Mouse (Mus musculus) ES-E14 (cell line): ENCODE data around the gene Paqr8. TPM values are rescaled to one million over a fixed set of nuclear protein-coding genes. Genes with fewer than 3 reads are reported as not detected.

Experiments used
- DNase-seq: peaks from one replicate; pipeline ENCODE4 v3.0.0-alpha.2; 2013; ENCODE audit warnings: low read depth, low spot score
- H3K27ac ChIP-seq: 2 replicates; pipeline ENCODE4 v1.5.1; 2012; ENCODE audit warnings: low read depth, mild to moderate bottlenecking, low read length, moderate library complexity, mixed read lengths; ENCODE audit not compliant: poor library complexity, insufficient read depth, severe bottlenecking
- H3K36me3 ChIP-seq: 2 replicates; pipeline ENCODE4 v1.6.1; 2012; ENCODE audit warnings: mild to moderate bottlenecking, low read length, moderate library complexity, mixed read lengths; ENCODE audit not compliant: control insufficient read depth, poor library complexity, insufficient read depth, severe bottlenecking
- H3K4me1 ChIP-seq, 2 experiments: fragments of 150-350 bp in 1 of 2; sonication (generic) in 1 of 2; 2 replicates each; pipeline ENCODE4 v1.6.1; 2012; ENCODE audit warnings: low read length in 2 of 2, mild to moderate bottlenecking in 1 of 2, mixed read lengths in 1 of 2; ENCODE audit not compliant: control insufficient read depth in 2 of 2, insufficient read depth in 2 of 2, poor library complexity in 1 of 2
- H3K4me3 ChIP-seq, 2 experiments: fragments of 150-350 bp in 1 of 2; sonication (generic) in 1 of 2; 2 replicates each; pipeline ENCODE4 v1.5.1; 2012; ENCODE audit warnings: low read length in 2 of 2, low read depth in 1 of 2, mild to moderate bottlenecking in 1 of 2, mixed read lengths in 1 of 2; ENCODE audit not compliant: insufficient read depth in 1 of 2, poor library complexity in 1 of 2, severe bottlenecking in 1 of 2
- H3K9ac ChIP-seq: 2 replicates; pipeline ENCODE4 v1.6.1; 2012; ENCODE audit warnings: low read depth, mild to moderate bottlenecking, low read length, mixed read lengths; ENCODE audit not compliant: poor library complexity, insufficient read depth, severe bottlenecking
- H3K9me3 ChIP-seq: fragments of 150-350 bp; sonication (generic); 2 replicates; pipeline ENCODE4 v1.6.1; 2012; ENCODE audit warnings: low read depth, mild to moderate bottlenecking, low read length; ENCODE audit not compliant: control insufficient read depth, insufficient read depth
- CHD2 ChIP-seq: IDR thresholded peaks from 2 replicates; pipeline ENCODE4 v1.6.1; 2014; ENCODE audit warnings: mild to moderate bottlenecking, low read depth, low read length, inconsistent platforms
- HCFC1 ChIP-seq: IDR thresholded peaks from 2 replicates; pipeline ENCODE4 v1.6.1; 2012; ENCODE audit warnings: low read length, inconsistent platforms, borderline replicate concordance; ENCODE audit not compliant: insufficient read depth
- MAFK ChIP-seq: IDR thresholded peaks from 2 replicates; pipeline ENCODE4 v1.6.1; 2014; ENCODE audit warnings: mild to moderate bottlenecking, low read depth, low read length, inconsistent platforms; ENCODE audit not compliant: insufficient read depth
- ZC3H11A ChIP-seq: IDR thresholded peaks from 2 replicates; pipeline ENCODE4 v1.6.1; 2012; ENCODE audit warnings: low read depth, mild to moderate bottlenecking, inconsistent platforms, low read length, borderline replicate concordance
- ZNF384 ChIP-seq: IDR thresholded peaks from 2 replicates; pipeline ENCODE4 v1.6.1; 2012; ENCODE audit warnings: low read depth, low read length, inconsistent platforms
- in situ Hi-C, 2 experiments: fragments of 600-800 bp; cut with MboI; formaldehyde crosslinking; loops; one replicate each; pipeline ENCODE4 v1.15.1; 2025; ENCODE audit warnings: low sequenced_read_pairs in 2 of 2, inconsistent platforms in 1 of 2; ENCODE audit not compliant: unreplicated experiment in 2 of 2
- total RNA-seq: library from RNA; depleted of rRNA; stranded (reverse); fragments of 300-350 nt; gene quantifications from 2 replicates; pipeline ENCODE4 v1.2.3, GENCODE M21; 2012; rRNA removed

Gene Paqr8
- 1.7 and 3.2 TPM in 2 replicates for total RNA-seq

- in situ Hi-C loops: no loop called here
- H3K9me3 ChIP-seq: no peaks in the 10 kb centered on the region
These were observed at the start of gene Paqr8 for GRCm38 (mm10) chr1:20890404-20890921. Gene Paqr8, plus strand, starts transcription at chr1:20890606.

DNA sequence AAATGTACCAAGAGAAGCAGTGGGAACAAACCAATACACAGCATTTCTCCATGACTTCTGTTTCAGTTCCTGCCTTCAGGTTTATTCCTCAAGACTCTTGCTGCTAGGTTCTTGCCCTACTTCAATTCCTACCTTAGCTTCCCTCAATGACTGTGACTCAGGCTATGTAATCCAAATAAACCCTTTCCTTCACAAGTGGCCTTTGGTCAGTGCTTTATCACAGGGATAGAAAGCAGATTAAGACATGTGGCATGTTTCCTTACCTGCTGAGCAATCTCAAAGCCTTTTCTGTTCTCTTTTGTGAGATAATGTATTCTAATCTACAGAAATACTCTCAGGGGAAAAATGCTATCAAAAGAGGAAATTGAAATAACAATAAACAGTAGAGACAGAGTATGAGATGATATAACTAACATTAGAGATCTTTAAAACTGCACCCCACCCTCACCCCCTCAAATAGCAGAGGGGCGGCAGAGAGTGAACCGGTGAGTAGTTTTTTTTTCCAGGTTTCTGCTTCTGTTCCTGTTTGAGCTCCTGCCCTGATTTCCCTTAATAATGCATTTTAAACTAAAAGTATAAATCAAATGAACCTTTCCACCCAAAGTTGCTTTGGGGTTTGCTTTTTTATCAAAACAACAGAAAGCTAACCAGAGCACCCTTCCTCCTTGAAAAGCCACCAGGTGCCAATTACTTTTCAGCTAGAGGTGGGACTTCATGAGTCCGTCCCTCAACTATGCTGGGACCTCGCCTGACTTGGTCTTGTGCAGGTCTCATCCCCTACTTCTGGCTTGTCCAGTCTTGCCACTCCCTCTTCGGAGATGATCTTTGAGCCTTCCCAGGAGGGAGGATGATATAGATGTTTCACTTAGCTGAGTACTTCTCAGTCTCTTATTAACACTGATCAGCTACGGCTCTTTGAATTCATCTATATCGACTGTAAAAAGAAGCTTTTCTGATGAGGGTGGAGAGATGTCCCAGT, 33.2 kb upstream of the Paqr8 start:
- in situ Hi-C loops: no loop called here
- no peak overlapping the region for H3K9ac ChIP-seq

More at GRCm38 (mm10) chr1:20890404-20890921, at the start of gene Paqr8:
- H3K4me3 ChIP-seq: peak within 1 kb of the TSS; percentile 75 to 99
- TF ChIP-seq HCFC1: no peak
- no peak for TF ChIP-seq ZNF384
- TF ChIP-seq MAFK: no peak
- TF ChIP-seq ZC3H11A: no peak
- no peak for TF ChIP-seq CHD2
- H3K27ac ChIP-seq: no peak within 1 kb of the TSS
- H3K9ac ChIP-seq: peak within 1 kb of the TSS; percentile 68
- H3K4me1 ChIP-seq: no peaks in the 10 kb centered on the region; a peak in 1 of 4 replicates
- peak; percentile 73 for DNase-seq
- no peaks in the 10 kb centered on the region for H3K36me3 ChIP-seq

DNA sequence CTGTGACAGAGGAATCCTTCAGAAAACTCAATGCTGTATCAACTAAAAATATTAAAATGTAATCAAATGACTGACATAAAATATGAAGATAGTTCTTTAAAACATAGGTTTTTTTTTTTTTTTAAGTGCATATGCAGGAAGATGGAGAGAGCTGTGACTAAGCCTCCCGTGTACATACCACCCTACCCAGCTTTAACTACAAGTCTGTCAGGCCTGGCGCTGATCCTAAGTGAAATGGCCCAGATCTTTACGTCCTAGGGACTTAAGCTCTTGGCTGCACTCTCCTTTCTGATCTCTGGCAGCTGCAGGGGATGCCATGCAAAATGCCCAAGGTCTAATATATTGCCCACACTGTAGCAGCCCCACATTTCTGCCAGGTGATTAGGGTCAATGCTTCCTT, 29.6 kb upstream of the Paqr8 start:
- no peaks in the 10 kb centered on the region for H3K36me3 ChIP-seq
- no peak for DNase-seq
- no peaks in the 10 kb centered on the region for H3K9me3 ChIP-seq
- TF ChIP-seq MAFK (no peak), ZNF384 (no peak), HCFC1 (no peak), ZC3H11A (no peak), CHD2 (no peak)
- no peak overlapping the region for H3K27ac ChIP-seq
- no peaks in the 10 kb centered on the region for H3K4me1 ChIP-seq
- no peak overlapping the region for H3K9ac ChIP-seq
- no peak overlapping the region for H3K4me3 ChIP-seq
- in situ Hi-C loops: no loop called here

More for the DNA sequence above, 33.2 kb upstream of the Paqr8 start:
- no peak for DNase-seq
- TF ChIP-seq CHD2 (no peak), MAFK (no peak), ZNF384 (no peak), HCFC1 (no peak), ZC3H11A (no peak)
- Histone ChIP-seq H3K9me3 (peaks cover 3% of the 10 kb centered on the region; the same call in 1 of the 2 replicates), H3K4me3 (no peak overlapping the region), H3K27ac (no peak overlapping the region), H3K4me1 (no peaks in the 10 kb centered on the region), H3K36me3 (no peaks in the 10 kb centered on the region)

DNA sequence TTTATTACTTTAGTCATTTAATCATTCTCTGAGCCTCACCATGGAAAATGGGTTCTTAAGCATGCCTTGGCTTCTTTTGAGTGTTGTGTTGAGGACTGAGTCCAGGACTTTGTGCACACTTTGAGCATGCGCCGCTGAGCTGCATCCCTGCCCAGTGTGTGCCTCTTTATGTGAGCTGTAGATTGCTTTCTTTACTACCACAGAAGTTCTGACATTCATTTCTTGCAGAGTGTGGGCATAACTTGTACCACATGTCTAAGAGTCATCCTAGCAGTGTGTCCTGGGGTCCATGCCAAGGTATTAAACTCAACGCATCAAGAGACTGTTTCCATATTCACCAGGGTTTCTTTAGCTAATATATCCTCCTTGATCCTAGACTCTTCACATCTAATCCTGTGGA, 28.5 kb upstream of the Paqr8 start:
- no peak for TF ChIP-seq MAFK
- no peak for TF ChIP-seq HCFC1
- no peak for TF ChIP-seq CHD2
- TF ChIP-seq ZNF384: no peak
- no peak for TF ChIP-seq ZC3H11A
- no peak for DNase-seq

More for the DNA sequence above, 28.5 kb upstream of the Paqr8 start:
- Histone ChIP-seq H3K4me1 (no peaks in the 10 kb centered on the region), H3K9me3 (no peaks in the 10 kb centered on the region), H3K36me3 (no peaks in the 10 kb centered on the region), H3K27ac (no peak overlapping the region), H3K9ac (no peak overlapping the region), H3K4me3 (no peak overlapping the region)
- in situ Hi-C loops: no loop called here
